Mouse (Mus musculus): ENCODE results near the gene Nedd9. TPM values are rescaled to one million over a fixed set of nuclear protein-coding genes. Genes with fewer than 3 reads are reported as not detected.
"Not testable (repeated sequence)": the region's sequence is repeated elsewhere in the genome, so short reads cannot be mapped to it uniquely, and the experiment has no call there.

Nedd9 gene
- total RNA-seq, 2 experiments from 2014 or later, result 9.7 to 11.0 TPM

GRCm38 (mm10) chr13:41324631-41325030, 162.5 kb downstream of the Nedd9 start:
- DNase-seq (ENCODE audit: low spot score in 2 of 2), result no peak

DNA sequence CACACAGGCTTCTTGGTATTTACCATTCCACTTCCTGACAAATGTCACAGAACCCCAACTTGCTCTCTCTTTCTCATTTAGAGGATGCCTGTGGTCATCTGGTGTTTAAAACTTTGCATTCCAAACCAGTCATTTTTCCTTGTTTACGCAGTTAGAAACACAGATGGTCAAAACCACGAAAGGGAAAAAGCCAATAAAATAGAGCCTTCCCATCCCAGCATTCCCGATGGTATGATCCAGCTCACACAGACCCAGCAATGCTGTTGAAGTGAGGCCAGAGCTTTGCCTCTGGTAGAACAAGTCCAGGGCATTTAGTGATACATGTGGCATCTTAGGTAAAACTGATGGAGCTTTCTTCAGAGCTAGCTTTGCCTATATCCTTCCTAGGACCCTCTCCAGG, 165.7 kb downstream of the Nedd9 start:
- DNase-seq (ENCODE audit: low spot score in 2 of 2), result no peak

- DNase-seq (ENCODE audit: low spot score in 2 of 2), result no peak
These were observed 166.4 kb downstream of the Nedd9 start for GRCm38 (mm10) chr13:41320749-41321148.

DNA sequence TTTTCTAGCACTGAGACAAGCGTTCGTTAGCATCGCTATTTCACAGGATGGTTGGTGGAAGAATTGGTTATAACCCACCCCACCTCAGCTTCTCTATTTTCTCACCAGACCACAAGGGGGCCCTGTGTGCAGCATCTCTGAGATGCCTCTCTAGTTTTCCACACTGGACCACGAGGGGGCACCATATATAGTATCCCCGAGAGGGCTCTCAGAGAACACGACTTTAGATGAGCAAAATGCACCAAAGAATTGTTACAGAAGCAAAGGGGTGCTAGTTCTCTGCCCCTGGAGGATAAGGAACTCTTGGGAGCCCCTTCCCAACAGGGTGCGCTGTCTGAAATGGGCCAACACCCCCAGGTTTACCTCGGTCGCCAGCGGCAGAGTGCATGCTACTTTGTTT, 184.4 kb downstream of the Nedd9 start:
- peak; percentile 73 to 85 for DNase-seq (ENCODE audit: low spot score in 2 of 2)

- no peak for DNase-seq (ENCODE audit: low spot score in 2 of 2)
These were observed 187.1 kb downstream of the Nedd9 start for GRCm38 (mm10) chr13:41300037-41300436.

DNA sequence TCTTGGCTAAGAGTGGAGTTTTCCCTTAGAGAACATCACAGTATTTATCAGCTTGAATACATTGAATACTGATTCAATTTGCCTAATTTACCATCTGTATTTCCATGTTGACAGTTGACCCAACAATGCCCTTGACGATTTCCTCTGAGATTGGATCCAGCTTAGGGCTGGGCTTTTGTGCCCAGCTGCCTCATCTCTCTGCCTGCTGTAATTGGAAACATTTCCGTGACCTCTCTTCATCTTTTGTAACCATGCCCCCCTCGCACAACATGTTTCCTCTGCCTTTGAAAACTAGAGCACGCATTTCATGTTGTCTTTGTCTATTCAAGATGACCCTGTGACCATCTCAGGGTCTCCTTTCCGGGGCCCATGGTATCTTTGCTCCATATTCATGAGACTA, 188.2 kb downstream of the Nedd9 start:
- no peak for DNase-seq (ENCODE audit: low spot score in 2 of 2)

GRCm38 (mm10) chr13:41298533-41298932, 188.6 kb downstream of the Nedd9 start:
- no peak for DNase-seq (ENCODE audit: low spot score in 2 of 2)

GRCm38 (mm10) chr13:41296396-41296795, 190.8 kb downstream of the Nedd9 start:
- no peak for DNase-seq (ENCODE audit: low spot score in 2 of 2)

DNA sequence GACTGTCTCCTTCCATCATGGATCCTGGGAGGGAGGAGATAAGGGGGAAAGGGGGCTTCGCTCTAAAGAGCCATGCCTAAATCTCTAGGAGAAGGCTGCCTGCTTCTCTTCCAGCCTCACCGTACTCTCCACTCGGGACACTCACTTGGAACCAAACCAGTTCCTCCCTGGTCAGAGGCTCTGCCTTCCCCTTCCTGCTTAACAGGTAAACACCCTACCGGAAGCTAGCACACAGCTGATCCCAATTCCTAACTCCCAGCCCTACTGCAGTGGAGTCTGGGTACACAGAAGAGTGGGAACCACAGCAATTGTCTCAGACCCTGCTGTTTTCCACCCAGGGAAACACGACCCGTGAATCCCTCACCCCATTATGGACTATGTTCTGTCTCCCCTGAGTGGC, 191.3 kb downstream of the Nedd9 start:
- no peak for DNase-seq (ENCODE audit: low spot score in 2 of 2)

DNA sequence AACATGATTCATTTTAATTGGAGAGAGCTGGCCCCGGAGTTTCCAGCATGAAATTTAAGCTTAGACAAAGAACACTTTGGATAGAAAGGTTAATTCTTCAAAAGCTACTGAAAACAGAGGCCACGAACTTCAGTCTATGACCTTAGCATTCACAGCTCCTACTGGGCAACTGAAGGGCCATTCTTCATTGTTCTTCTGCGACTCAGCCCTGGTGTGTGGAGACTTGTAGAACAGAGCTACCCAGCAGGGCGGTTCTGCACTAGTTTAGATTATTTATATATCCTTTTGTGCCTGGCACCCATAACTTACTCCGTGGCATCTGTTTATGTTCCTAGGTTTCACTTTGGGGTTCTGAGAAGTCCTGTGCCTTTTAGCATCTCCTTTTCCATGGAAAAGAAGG, 193.6 kb downstream of the Nedd9 start:
- DNase-seq (ENCODE audit: low spot score in 2 of 2), result no peak

DNA sequence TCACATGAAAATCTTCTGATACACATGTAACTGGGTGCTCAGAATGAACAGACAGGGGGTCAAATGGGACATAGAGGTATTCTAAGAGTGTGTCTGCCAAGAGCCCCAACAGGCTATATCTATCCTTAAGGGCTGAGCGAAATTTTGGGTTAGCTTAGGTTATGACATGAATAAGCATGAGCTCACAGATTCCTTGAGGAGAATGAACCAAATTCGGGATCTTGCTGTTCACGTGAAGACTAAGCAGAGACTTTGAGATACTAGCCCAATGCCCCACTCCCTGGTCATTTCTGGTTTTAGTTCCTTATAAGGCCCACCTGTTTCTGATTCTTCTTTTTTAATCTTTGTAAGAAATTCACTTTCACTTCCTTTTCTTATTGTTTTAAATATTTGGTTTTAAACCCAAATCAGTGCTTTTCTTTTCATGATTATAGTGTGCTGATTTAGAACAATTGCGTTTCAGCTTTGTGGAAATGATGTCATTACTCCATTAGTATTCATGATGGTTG, 195.6 kb downstream of the Nedd9 start:
- no peak for DNase-seq (ENCODE audit: low spot score in 2 of 2)

- DNase-seq (ENCODE audit: low spot score in 2 of 2), result no peak
These were observed 200.9 kb downstream of the Nedd9 start for GRCm38 (mm10) chr13:41286285-41286684.

GRCm38 (mm10) chr13:41285448-41285847, 201.7 kb downstream of the Nedd9 start:
- no peak for DNase-seq (ENCODE audit: low spot score in 2 of 2)

GRCm38 (mm10) chr13:41283256-41283655, 203.9 kb downstream of the Nedd9 start:
- peak; percentile 63 to 84 for DNase-seq (ENCODE audit: low spot score in 2 of 2)

DNA sequence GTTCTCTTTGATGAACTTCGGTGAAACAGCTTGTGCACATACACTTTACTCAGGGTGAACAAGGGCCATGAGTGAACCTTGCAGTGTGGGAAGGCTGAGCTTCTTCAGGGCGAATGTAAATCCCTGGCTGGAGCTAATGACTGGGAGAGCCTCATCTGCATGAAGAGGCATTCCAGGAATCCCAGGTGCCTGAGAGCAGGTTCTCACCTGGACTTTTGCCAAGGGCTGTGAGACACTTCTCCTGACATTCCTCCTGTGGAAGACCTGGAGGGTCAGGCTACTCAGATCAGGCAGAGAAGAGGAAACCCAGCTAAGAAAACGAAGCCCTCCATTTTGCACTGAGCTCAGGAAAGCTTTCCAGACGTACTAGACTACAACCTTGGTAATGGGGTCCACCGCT, 206.5 kb downstream of the Nedd9 start:
- no peak for DNase-seq (ENCODE audit: low spot score in 2 of 2)

DNA sequence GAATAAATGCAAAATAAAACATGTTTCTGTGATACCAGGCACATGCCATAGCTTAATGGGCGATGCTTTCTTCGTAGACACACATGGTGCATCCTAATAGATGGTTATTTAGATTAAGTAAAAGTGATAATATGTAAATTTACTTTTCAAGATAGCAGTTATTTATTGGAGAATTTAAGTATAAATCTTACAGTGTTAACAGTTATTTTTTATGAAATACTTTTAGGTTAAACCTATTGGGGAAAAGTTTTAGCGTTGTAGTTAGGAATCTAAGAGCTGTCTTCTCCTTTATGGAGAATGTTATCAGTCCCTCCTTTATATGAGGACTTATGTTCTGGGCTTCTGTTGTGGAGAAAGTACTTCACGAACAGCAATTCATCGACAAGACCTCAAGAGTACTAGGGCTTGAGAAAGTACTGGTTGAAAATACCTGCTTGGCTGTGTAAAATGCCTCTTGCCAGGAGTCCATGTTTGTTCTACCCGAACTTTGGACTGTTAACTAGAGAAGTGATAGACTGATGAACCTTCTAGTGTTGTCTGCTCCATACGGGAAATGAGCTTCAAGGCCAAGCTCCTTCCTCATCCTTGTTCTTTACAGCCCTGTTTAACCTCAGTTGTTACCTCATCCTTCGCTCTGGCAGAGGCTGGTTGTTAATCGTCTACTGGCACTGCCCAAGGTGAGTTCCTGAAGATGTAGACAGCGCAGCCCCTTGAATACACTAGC, 213.1 kb downstream of the Nedd9 start, which contains the start of gene Gm17364:
Gene Gm17364 (minus strand): TSS at position 51 of the 724 bp plus-strand sequence.
- no peak for DNase-seq (ENCODE audit: low spot score in 2 of 2)

- DNase-seq (ENCODE audit: low spot score in 2 of 2), result peak; percentile 43 to 71
These were observed 219.2 kb downstream of the Nedd9 start for GRCm38 (mm10) chr13:41267827-41268408.

DNA sequence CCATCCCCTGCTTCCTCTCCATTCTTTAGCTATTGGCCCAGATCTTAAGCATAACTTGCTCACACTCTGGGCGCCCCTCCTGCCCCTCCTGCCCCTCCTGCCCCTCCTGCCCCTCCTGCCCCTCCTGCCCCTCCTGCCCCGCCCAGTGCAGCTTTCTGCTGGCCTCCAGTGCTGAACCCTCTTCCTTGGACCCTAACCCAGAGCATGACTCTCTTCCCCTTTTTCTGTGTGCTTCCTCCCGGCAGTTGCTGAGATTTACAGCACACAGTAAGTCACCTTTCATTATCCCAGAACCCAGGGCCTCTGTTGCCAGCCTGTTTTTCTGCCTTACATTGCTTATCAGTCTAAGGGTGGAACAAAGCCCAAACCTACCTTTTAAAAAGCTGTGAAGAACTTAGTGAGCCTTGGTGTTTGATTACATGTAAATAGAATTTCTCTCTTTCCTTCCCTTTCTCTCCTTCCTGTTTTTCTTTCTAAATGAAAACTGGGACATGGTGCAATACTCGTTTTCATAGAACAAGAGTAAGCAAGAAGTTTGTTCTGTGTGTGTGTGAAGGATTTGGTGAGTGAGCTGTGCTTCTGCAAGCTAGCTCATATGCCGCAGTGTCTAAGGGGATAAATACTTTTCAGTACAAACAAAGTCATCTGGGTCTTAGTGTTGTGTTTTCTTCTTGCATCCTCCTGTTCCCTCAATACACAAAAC, 223.7 kb downstream of the Nedd9 start:
- no peak for DNase-seq (ENCODE audit: low spot score in 2 of 2)

DNA sequence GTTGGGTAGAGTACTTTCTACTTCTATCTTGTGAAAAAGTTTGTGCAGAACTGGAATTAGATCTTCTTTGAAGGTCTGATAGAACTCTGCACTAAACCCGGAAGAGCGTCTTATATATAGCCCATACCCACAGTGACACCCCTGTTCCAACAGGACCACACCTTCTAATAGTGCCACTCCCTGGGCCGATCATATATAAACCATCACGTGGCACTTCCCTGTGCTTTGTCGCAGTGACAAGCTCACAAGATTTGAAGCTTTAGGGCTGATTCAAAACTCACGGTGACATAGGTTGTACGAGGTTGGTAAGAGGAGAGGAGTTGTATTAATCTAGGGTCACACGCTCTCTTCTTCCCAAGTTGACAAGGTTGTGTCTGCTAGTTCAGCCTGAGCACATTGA, 225.5 kb downstream of the Nedd9 start:
- not testable (repeated sequence) for DNase-seq (ENCODE audit: low spot score in 2 of 2)
